Mouse (Mus musculus): ENCODE data around the gene Ifna15. TPM values are rescaled to one million over a fixed set of nuclear protein-coding genes. Genes with fewer than 3 reads are reported as not detected.

The Ifna15 gene
- not detected for polyA plus RNA-seq (2017; shearing (Covaris generic))

DNA sequence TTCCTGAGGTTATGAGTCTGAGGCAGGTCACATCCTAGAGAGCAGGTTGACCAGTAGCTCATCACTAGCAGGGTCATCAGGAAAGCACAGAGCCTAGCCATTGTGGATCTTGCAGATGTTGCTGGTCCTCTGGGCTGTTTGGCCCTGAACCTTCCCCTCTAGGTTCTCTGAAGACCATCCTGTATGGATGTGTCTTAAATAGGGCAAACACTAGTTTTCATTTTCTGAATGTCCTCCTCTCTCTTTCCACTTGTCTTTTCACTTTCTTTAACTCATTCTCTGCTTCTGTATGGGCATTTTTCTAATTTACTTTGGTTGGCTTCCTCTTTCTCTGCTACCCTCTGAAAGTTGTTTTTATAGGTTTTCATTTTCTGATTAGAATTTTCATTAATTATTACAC, at the start of gene Ifna15:
Gene Ifna15, minus strand, starts transcription at position 101 of the 400 bp plus-strand sequence.

DNA sequence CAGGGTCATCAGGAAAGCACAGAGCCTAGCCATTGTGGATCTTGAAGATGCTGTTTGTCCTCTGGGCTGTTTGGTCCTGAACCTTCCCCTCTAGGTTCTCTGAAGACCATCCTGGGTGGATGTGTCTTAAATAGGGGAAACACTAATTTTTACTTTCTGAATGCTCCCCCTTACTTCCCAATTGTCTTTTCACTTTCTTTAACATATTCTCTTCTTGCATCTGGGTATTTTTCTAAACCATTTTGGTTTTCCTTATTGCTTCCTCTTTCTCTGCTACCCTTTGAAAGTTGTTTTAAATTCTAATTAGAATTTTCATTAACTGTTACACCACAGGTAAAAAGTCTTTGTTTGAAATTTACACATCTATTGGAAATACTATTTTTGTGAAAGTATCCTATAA, 45.2 kb upstream of the Ifna15 start, which contains the start of gene Ifna12:
Gene Ifna12, minus strand, starts transcription at position 101 of the 400 bp plus-strand sequence.

DNA sequence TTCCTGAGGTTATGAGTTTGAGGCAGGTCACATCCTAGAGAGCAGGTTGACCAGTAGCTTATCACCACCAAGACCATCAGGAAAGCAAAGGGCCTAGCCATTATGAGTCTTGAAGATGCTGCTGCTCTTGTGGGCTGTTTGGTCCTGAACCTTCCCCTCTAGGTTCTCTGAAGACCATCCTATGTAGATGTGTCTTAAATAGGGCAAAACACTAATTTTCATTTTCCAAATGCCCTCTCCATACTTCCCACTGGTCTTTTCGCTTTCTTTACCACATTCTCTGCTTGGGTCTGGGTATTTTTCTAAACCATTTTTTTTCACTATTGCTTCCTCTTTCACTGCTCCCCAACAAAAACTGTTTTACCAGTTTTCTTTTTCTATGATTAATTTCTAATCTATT, 34.2 kb upstream of the Ifna15 start, which contains the start of gene Ifna9:
Gene Ifna9, minus strand, starts transcription at position 101 of the 400 bp plus-strand sequence.

DNA sequence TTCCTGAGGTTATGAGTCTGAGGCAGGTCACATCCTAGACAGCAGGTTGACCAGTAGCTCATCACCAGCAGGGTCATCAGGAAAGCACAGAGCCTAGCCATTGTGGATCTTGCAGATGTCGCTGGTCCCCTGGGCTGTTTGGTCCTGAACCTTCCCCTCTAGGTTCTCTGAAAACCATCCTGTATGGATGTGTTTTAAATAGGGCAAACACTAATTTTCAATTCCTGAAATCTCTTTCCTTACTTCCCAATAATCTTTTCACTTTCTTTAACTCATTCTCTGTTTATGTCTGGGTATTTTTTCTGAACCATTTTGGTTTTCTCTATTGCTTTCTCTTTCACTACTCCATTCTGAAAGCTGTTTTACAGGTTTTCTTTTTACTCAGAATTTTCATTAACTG, 13.7 kb upstream of the Ifna15 start, which contains the start of gene Ifna14:
Gene Ifna14, minus strand, starts transcription at position 101 of the 400 bp plus-strand sequence.

DNA sequence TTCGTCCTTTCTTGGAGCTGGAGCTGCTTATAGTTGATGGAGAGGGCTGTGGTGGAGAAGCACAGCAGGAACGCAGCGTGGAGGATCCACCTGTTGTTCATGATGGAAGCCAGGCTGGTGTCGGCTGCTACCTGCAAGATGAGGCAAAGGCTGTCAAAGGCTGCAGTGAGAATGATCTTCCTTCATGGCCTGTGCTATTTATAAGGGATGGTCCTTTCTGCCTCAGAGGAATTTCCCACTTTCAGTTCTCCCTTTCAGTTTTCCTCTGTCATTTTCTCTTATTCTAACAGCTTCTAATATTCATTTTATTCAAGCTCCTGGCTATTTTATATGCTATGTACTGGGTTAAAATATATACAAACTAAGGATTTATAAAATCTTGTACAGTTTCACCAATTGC, 35.4 kb downstream of the Ifna15 start, which contains the start of gene Ifnb1:
Gene Ifnb1, minus strand, starts transcription at position 101 of the 400 bp plus-strand sequence.

Other genes with a start within 250 kb of the Ifna15 start
- gene Hacd4, start 119.3 kb downstream of the Ifna15 start, polyA plus RNA-seq (2017; shearing (Covaris generic)): 0.47 TPM
- not detected for gene Ifnb1, start 35.5 kb downstream of the Ifna15 start, polyA plus RNA-seq (2017; shearing (Covaris generic))
- not detected for gene Ifna14, start 13.6 kb upstream of the Ifna15 start, polyA plus RNA-seq (2017; shearing (Covaris generic))
- not detected for gene Ifna9, start 34.1 kb upstream of the Ifna15 start, polyA plus RNA-seq (2017; shearing (Covaris generic))
- gene Ifna12, start 45.1 kb upstream of the Ifna15 start, polyA plus RNA-seq (2017; shearing (Covaris generic)): not detected
- gene C87499, start 76.2 kb upstream of the Ifna15 start, polyA plus RNA-seq (2017; shearing (Covaris generic)): not detected
- gene Ifna13, start 86.2 kb upstream of the Ifna15 start, polyA plus RNA-seq (2017; shearing (Covaris generic)): not detected
- not detected for gene Ifna16, start 118.7 kb upstream of the Ifna15 start, polyA plus RNA-seq (2017; shearing (Covaris generic))
- gene Ifna2, start 125.7 kb upstream of the Ifna15 start, polyA plus RNA-seq (2017; shearing (Covaris generic)): not detected
- not detected for gene Ifnab, start 133.1 kb upstream of the Ifna15 start, polyA plus RNA-seq (2017; shearing (Covaris generic))
- 0.32 TPM for gene Gm26566, start 163.6 kb upstream of the Ifna15 start, polyA plus RNA-seq (2017; shearing (Covaris generic))
- gene Klhl9, start 164.2 kb upstream of the Ifna15 start, polyA plus RNA-seq (2017; shearing (Covaris generic)): 26.9 TPM
- gene Gm13271, start 196.6 kb upstream of the Ifna15 start, polyA plus RNA-seq (2017; shearing (Covaris generic)): not detected
- gene Gm13283, start 201.9 kb upstream of the Ifna15 start, polyA plus RNA-seq (2017; shearing (Covaris generic)): 0.97 TPM
- gene Gm13290, start 215.6 kb upstream of the Ifna15 start, polyA plus RNA-seq (2017; shearing (Covaris generic)): 0.35 TPM
- not detected for gene Gm13289, start 218.7 kb upstream of the Ifna15 start, polyA plus RNA-seq (2017; shearing (Covaris generic))
- not detected for gene Gm13272, start 221.6 kb upstream of the Ifna15 start, polyA plus RNA-seq (2017; shearing (Covaris generic))
- gene Ifnz, start 223.9 kb upstream of the Ifna15 start, polyA plus RNA-seq (2017; shearing (Covaris generic)): 0.68 TPM
- gene Gm13276, start 227.5 kb upstream of the Ifna15 start, polyA plus RNA-seq (2017; shearing (Covaris generic)): not detected
- gene Gm13277, start 230.4 kb upstream of the Ifna15 start, polyA plus RNA-seq (2017; shearing (Covaris generic)): not detected
- not detected for gene Gm13278, start 233.3 kb upstream of the Ifna15 start, polyA plus RNA-seq (2017; shearing (Covaris generic))
- gene Gm13275, start 236.2 kb upstream of the Ifna15 start, polyA plus RNA-seq (2017; shearing (Covaris generic)): not detected
- gene Gm13279, start 239.2 kb upstream of the Ifna15 start, polyA plus RNA-seq (2017; shearing (Covaris generic)): not detected
- gene Gm13285, start 241.4 kb upstream of the Ifna15 start, polyA plus RNA-seq (2017; shearing (Covaris generic)): 1.1 TPM
- gene Gm13287, start 245.0 kb upstream of the Ifna15 start, polyA plus RNA-seq (2017; shearing (Covaris generic)): not detected
- not detected for gene Gm13288, start 247.3 kb upstream of the Ifna15 start, polyA plus RNA-seq (2017; shearing (Covaris generic))

All from CD4-positive, CD25-positive, alpha-beta regulatory T cell (primary cell).